Mouse (Mus musculus) liver, embryonic 11.5 days (tissue): ENCODE data around the gene Maml3. TPM values are rescaled to one million over a fixed set of nuclear protein-coding genes. Genes with fewer than 3 reads are reported as not detected.

Source experiments
- ATAC-seq: fragments of 200-750 bp; cut with Nextera tagmentation; replicated peaks from 2 replicates; pipeline ENCODE4 v1.8.0; 2017; ENCODE audit warnings: moderate number of reproducible peaks, mild to moderate bottlenecking, moderate TSS enrichment, moderate library complexity; ENCODE audit not compliant: low FRiP score
- DNase-seq: peaks from one replicate; pipeline ENCODE4 v3.0.0-alpha.2; 2017; ENCODE audit warnings: low spot score
- H3K27ac ChIP-seq: fragments of 300-500 bp; sonication (generic); 2 replicates; pipeline ENCODE4 v1.5.1; 2014; ENCODE audit warnings: mild to moderate bottlenecking, low read depth, low read length, control low read depth
- H3K27me3 ChIP-seq: fragments of 300-500 bp; sonication (generic); replicated peaks from 2 replicates; pipeline ENCODE4 v1.6.1; 2014; ENCODE audit warnings: low read length, mixed read lengths; ENCODE audit not compliant: control insufficient read depth, insufficient read depth
- H3K36me3 ChIP-seq: fragments of 300-500 bp; sonication (generic); 2 replicates; pipeline ENCODE4 v1.6.1; 2014; ENCODE audit warnings: mild to moderate bottlenecking, low read length, moderate library complexity, mixed read lengths; ENCODE audit not compliant: control insufficient read depth, insufficient read depth
- H3K4me1 ChIP-seq: fragments of 300-500 bp; sonication (generic); replicated peaks from 2 replicates; pipeline ENCODE4 v1.6.1; 2014; ENCODE audit warnings: low read length, mixed read lengths; ENCODE audit not compliant: control insufficient read depth, insufficient read depth
- H3K4me2 ChIP-seq: fragments of 300-500 bp; sonication (generic); 2 replicates; pipeline ENCODE4 v1.6.1; 2014; ENCODE audit warnings: mild to moderate bottlenecking, control low read depth, moderate library complexity
- H3K4me3 ChIP-seq: fragments of 300-500 bp; sonication (generic); 2 replicates; pipeline ENCODE4 v1.5.1; 2014; ENCODE audit warnings: low read depth, low read length, control low read depth
- H3K9ac ChIP-seq: fragments of 300-500 bp; sonication (generic); 2 replicates; pipeline ENCODE4 v1.6.1; 2014; ENCODE audit warnings: low read depth, low read length, control low read depth
- H3K9me3 ChIP-seq: fragments of 300-500 bp; sonication (generic); 2 replicates; pipeline ENCODE4 v1.6.1; 2016; ENCODE audit warnings: low read length, inconsistent platforms, mixed read lengths; ENCODE audit not compliant: control insufficient read depth
- WGBS: fragments of 180-500 bp; shearing (Covaris S2); extraction: QIAGEN DNeasy Blood & Tissue Kit; methylation state at CpG from one replicate; pipeline ENCODE4 v1.1.7; 2014; 5-methylcytosine and 5-hydroxymethylcytosine counted together
- polyA plus RNA-seq: library from polyadenylated mRNA; unstranded; fragments of >200 nt; fragmentation: Nextera tagmentation; extraction: Ambion mirVana; gene quantifications from 2 replicates; pipeline ENCODE4 v1.2.1, GENCODE M21; 2014

Gene Maml3
- polyA plus RNA-seq, 1 experiment from 2014 or later: 3.1 TPM

GRCm38 (mm10) chr3:51635960-51636359 is 468.9 kb downstream of the Maml3 start:
- Histone ChIP-seq H3K9ac (no peak overlapping the region), H3K27ac (no peak overlapping the region), H3K9me3 (no peaks in the 10 kb centered on the region), H3K36me3 (no peaks in the 10 kb centered on the region), H3K4me3 (no peak overlapping the region), H3K27me3 (no peaks in the 10 kb centered on the region), H3K4me1 (no peaks in the 10 kb centered on the region), H3K4me2 (no peak overlapping the region)
- 73% methylated on average over 2 of the region's 2 CpGs for WGBS
- DNase-seq (no peak), ATAC-seq (no peak)

Other genes with a start within 250 kb of the Maml3 start
- 3.6 TPM in 2 replicates for gene Foxo1, start 163.3 kb upstream of the Maml3 start, polyA plus RNA-seq